Comparison of ENCODE assay signal across 10 mouse cellular contexts in the genomic region with DNA sequence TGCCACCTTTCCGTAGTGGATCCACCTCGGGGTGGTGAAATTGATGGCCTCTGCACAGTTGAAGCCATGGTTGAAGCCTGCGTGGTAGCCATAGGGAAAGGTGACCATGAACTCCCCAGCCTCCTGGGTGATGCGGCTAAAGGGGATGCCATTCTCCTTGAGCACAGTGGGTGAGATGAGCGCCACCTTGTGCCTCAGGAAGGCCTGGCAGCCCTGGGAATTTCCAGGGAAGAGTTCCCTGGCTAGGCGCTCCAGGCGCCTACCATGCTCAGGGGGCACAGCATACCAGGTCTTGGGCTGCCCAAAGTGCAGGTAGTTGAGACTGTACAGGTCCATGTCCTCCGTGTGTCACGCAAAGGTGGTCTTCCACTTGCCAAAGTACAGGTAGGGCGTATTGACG.
DNase-seq lines count a peak whose midpoint lies in the region; ATAC-seq and TF ChIP-seq lines count a peak whose summit lies in the region.
"Had no signal": no experiment of that assay in that cellular context is flagged by ENCODE, and none has a peak within 500 bp of the region (broad histone marks: within the 10 kb centered on the region; RNA-seq: fewer than 3 reads in every experiment).

No protein-coding gene starts in this region.

- intact Hi-C loops in left cerebral cortex, adult 2 months (cut with DNase I) = no loop called here
- intact Hi-C loops in left cerebral cortex, postnatal 4 days (cut with DNase I) = no loop called here

- ATAC-seq in cerebellum, adult (ENCODE audit: insufficient number of reproducible peaks, low FRiP score, low TSS enrichment) = no peak

- DNase-seq in adrenal gland, adult 18-20 months (ENCODE audit: low spot score in 2 of 2) = peak; percentile 26 to 32
- no peak for DNase-seq in adrenal gland, postnatal 4 days (ENCODE audit: low spot score in 2 of 2)
- no peak for DNase-seq in left cerebral cortex, adult 2 months (ENCODE audit: extremely low spot score in 1 of 2, low spot score in 2 of 2)
- DNase-seq in left cerebral cortex, postnatal 4 days = no peak
- peak; percentile 51 to 58 for DNase-seq in adrenal gland, postnatal 36 days
- peak; percentile 12 for DNase-seq in lung, postnatal 10 days
- no peak for DNase-seq in layer of hippocampus, postnatal 14 days (ENCODE audit: low spot score in 2 of 2)
- DNase-seq: layer of hippocampus, postnatal 36 days had no signal

- no peak overlapping the region for H3K27ac ChIP-seq in left cerebral cortex, adult 2 months
- H3K27ac ChIP-seq: neural tube, embryonic 15.5 days had no signal

- no peak overlapping the region for H3K4me3 ChIP-seq in left cerebral cortex, adult 2 months
- H3K4me3 ChIP-seq: neural tube, embryonic 15.5 days had no signal

- peak; percentile 28 for TF ChIP-seq CTCF in left cerebral cortex, adult 2 months (IDR thresholded peaks at IDR 0.05)

Comparison
In these comparisons a context has a peak if more than half of its experiments do, and no peak if none do; other contexts are left out.
1. DNase-seq: peak in adrenal gland, adult 18-20 months (2 of 2), adrenal gland, postnatal 36 days (2 of 2) and lung, postnatal 10 days (single experiment); none in adrenal gland, postnatal 4 days (0 of 2), left cerebral cortex, adult 2 months (0 of 2), left cerebral cortex, postnatal 4 days (single experiment) and layer of hippocampus, postnatal 14 days (0 of 2).